Mouse (Mus musculus) olfactory bulb, adult 2 months (tissue): ENCODE results near the gene Polr2h. TPM values are rescaled to one million over a fixed set of nuclear protein-coding genes. Genes with fewer than 3 reads are reported as not detected.
A peak's percentile ranks its signal among the peaks of the same experiment; 100 is the strongest.

Experiments
- H3K27ac ChIP-seq: fragments of 200-500 bp; 2 replicates; pipeline ENCODE4 v1.5.1; 2012; ENCODE audit warnings: low read depth, low read length; ENCODE audit not compliant: insufficient read depth
- H3K4me1 ChIP-seq: fragments of 200-500 bp; 2 replicates; pipeline ENCODE4 v1.6.1; 2012; ENCODE audit warnings: low read length; ENCODE audit not compliant: control insufficient read depth, insufficient read depth
- H3K4me3 ChIP-seq: fragments of 200-500 bp; 2 replicates; pipeline ENCODE4 v1.5.1; 2012; ENCODE audit warnings: mild to moderate bottlenecking, low read depth, low read length, moderate library complexity; ENCODE audit not compliant: insufficient read depth
- CTCF ChIP-seq: fragments of 200-500 bp; IDR thresholded peaks from 2 replicates; pipeline ENCODE4 v1.5.1; 2012; ENCODE audit warnings: low read depth, mild to moderate bottlenecking, low read length, moderate library complexity; ENCODE audit not compliant: insufficient read depth
- POLR2A ChIP-seq: fragments of 200-500 bp; IDR thresholded peaks from 2 replicates; pipeline ENCODE4 v1.6.1; 2012; ENCODE audit warnings: mild to moderate bottlenecking, low read depth, low read length, moderate library complexity; ENCODE audit not compliant: insufficient read depth
- WGBS: fragments of 180-500 bp; shearing (Covaris S2); methylation state at CpG from one replicate; pipeline ENCODE4 v1.1.7; 2018; 5-methylcytosine and 5-hydroxymethylcytosine counted together
- polyA plus RNA-seq: library from polyadenylated mRNA; stranded (reverse); fragments of >200 nt; gene quantifications from 2 replicates; pipeline ENCODE4 v1.2.4, GENCODE M21; 2012; ENCODE audit warnings: low replicate concordance; ENCODE audit not compliant: missing spikeins, insufficient read depth, insufficient read length

Gene Polr2h
- polyA plus RNA-seq, 1 experiment: not detected

DNA sequence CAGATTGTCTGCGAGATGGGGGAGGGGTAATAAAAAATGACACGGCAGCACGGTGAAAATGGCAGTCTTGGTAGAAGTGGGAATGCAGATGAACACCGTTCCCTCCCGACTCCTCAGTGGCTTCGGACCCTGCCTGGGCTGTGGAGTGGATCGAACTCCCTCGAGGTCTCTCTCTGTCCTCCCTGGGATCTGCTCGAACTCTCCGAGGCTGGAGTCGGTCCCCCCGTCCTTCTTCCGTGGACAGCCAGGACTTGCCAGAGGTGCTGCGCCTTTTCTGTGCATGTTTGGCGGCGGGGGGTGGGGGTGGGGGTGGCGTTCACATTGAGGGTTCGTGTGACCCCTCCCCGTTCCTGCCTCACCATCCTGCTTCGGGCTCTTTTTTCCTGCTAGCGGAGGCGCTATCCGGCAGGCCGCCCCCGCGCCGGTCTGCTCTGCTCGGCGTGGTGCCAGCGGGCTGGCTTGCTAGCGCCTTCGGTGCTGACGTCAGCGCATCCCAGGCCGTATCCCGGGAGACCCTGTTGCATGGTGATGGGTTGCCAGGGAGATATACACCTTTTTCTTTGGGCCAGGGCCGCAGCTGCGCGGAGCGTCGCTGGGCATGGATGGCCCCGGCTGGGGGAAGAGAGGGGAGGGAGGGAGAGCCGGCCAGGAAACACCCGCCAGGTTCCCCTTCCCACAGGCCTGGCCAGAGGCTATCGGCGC lies 21.7 kb upstream of the Polr2h start:
- TF ChIP-seq CTCF (no peak), POLR2A (peak; percentile 23; the same call in 1 of the 2 replicates)
- peak overlapping the region; percentile 73 for H3K4me3 ChIP-seq
- H3K4me1 ChIP-seq: peaks cover 32% of the 10 kb centered on the region
- peak overlapping the region; percentile 91 for H3K27ac ChIP-seq
- WGBS: 1% methylated on average over 46 of the region's 46 CpGs

GRCm38 (mm10) chr16:20699266-20699665 lies 18.2 kb upstream of the Polr2h start:
- no peak overlapping the region for H3K4me3 ChIP-seq
- H3K27ac ChIP-seq: no peak overlapping the region
- H3K4me1 ChIP-seq: peaks cover 41% of the 10 kb centered on the region
- WGBS: 80% methylated on average over 5 of the region's 5 CpGs
- TF ChIP-seq POLR2A (no peak), CTCF (no peak)

- H3K27ac ChIP-seq: no peak overlapping the region
- H3K4me3 ChIP-seq: no peak overlapping the region
- WGBS: 35% methylated on average over 5 of the region's 5 CpGs
- TF ChIP-seq POLR2A (no peak), CTCF (no peak)
- H3K4me1 ChIP-seq: peaks cover 33% of the 10 kb centered on the region
Observed at GRCm38 (mm10) chr16:20700036-20700435, 17.4 kb upstream of the Polr2h start.

DNA sequence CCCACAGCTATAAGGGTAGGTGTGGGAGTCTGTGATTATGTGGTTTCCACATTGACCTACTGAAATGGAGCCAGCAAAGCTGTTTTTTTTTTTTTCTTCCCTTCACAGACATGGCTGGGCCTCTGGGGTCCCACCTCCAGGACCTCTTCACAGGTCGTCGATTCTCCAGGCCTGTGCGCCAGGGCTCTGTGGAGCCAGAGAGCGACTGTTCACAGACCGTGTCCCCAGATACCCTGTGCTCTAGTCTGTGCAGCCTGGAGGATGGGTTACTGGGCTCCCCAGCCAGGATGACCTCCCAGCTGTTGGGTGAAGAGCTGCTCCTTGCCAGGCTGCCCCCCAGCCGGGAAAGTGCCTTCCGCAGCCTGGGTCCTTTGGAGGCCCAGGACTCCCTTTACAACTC lies 16.1 kb upstream of the Polr2h start:
- H3K4me3 ChIP-seq: no peak overlapping the region
- 50% methylated on average over 7 of the region's 7 CpGs for WGBS
- H3K4me1 ChIP-seq: peaks cover 24% of the 10 kb centered on the region
- H3K27ac ChIP-seq: no peak overlapping the region
- TF ChIP-seq CTCF (no peak), POLR2A (no peak)

DNA sequence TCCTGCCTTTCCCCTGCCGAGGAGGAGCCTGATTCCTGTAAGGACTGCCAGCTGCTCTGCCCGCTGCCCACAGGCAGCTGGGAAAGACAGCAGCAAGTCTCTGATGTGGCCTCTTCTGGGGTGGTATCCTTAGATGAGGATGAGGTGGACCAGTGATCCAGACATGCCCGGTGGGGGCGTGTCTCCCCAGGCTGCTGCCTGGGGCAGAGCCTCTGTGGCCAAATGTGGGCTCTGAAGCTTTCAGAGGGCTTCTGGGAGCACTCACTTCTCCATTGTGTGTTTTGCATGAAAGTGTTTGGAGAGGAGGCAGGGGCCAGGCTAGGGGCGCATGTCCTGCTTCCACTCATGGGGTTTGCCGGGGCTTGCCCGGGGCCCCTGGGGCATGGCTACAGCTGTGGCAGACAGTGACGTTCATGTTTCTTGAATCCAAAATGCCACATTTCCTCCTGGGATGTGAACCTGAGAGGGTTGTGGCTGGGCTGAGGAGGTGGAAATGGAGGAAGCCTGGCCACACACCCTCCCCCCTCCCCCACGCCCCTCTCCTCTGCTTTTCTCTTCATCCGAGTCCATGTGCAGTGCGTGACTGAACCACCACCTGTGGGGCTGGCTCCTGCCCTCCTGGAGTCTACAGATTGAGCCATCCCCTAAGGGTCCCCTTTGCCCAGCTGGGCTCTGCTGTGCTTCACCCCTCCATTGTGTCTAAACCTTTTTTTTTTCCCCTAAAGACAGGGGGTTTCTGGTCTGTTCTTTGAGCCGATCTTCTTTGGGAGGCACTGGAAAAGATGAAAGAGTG lies 15.5 kb upstream of the Polr2h start:
- H3K4me1 ChIP-seq: peaks cover 28% of the 10 kb centered on the region
- no peak overlapping the region for H3K27ac ChIP-seq
- no peak overlapping the region for H3K4me3 ChIP-seq
- TF ChIP-seq CTCF (no peak), POLR2A (no peak)
- 33% methylated on average over 12 of the region's 12 CpGs for WGBS

DNA sequence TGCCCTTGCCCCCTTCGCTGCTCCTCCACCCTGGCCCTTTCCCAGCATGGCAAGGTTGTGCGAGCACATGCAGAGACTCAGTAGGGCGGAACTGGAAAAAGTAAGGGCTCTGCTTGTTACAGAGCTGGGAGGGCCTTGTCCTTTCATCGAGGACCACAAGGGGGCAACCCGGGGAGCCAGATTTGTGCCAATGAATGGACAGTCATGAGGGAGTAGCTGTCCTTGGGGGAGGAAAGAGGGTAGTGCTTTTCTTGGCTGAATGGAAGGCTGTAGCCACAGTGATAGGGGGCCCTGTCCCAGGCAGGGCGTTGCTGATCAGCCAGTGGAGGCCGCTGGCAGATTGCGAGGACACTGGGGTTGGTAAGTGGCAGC lies 15.0 kb upstream of the Polr2h start:
- TF ChIP-seq CTCF: peak; percentile 33; the same call in 1 of the 2 replicates
- no peak for TF ChIP-seq POLR2A
- H3K27ac ChIP-seq: no peak overlapping the region
- H3K4me3 ChIP-seq: no peak overlapping the region
- peaks cover 33% of the 10 kb centered on the region for H3K4me1 ChIP-seq
- 16% methylated on average over 8 of the region's 8 CpGs for WGBS

GRCm38 (mm10) chr16:20703071-20703470 lies 14.4 kb upstream of the Polr2h start:
- no peak overlapping the region for H3K27ac ChIP-seq
- WGBS: 90% methylated on average over 10 of the region's 10 CpGs
- H3K4me1 ChIP-seq: peaks cover 38% of the 10 kb centered on the region
- TF ChIP-seq CTCF: no peak
- H3K4me3 ChIP-seq: no peak overlapping the region

DNA sequence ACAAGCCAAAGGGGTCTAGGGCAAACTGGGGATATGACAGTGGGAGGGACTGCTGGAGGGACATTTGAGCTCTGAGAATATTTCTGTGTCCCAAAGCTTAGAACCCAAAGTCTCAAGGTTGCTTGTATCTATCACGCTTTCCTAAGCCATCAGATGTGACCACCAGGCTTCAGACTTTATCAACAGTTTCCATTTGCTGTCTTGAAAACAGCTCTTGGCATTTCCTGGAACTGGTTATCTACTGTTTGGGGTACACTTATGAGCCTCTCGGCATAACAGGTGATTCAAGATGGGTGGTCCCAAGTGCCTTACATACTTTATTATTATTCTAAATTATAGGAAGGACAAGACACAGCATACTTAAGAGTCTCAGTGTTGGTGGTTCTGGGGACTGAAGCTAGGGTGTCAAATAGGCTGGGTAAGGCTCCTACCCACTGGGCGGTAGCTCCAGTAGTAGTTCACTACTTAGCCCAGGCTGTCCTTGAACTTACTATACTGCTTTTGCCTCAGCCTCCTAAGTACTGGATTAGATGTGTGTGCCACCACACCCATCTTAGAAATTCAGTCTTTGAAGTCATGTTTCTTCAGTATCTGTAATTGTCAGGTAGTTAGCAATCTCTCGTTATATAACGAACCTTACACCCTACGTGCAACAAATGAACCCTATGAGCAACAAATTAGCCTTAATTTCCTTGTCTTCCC lies 13.6 kb upstream of the Polr2h start:
- Histone ChIP-seq H3K4me1 (peaks cover 38% of the 10 kb centered on the region), H3K4me3 (no peak overlapping the region), H3K27ac (no peak overlapping the region)
- WGBS: 75% methylated on average over 6 of the region's 6 CpGs
- TF ChIP-seq POLR2A: no peak
- TF ChIP-seq CTCF: no peak

DNA sequence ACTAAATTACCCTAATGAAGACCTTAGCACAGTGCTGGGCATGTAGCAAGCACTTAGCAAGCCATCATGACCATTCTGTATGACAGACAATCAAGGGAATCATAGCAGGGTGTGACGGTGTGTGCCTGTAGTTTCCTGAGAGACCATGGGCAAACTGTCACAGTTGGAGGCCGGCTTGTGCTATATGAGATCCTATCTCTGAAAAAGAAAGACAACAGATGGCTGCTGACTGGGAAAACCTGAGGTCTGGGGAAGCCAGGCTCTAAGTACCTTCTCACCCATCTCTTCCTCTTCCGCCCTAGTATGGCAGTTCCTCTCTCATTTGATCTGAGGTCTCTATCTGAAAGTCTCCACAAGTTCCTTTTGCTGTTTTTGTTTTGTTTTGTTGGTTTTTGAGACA lies 11.7 kb upstream of the Polr2h start:
- no peak overlapping the region for H3K27ac ChIP-seq
- H3K4me1 ChIP-seq: peaks cover 34% of the 10 kb centered on the region
- H3K4me3 ChIP-seq: no peak overlapping the region
- TF ChIP-seq POLR2A: no peak
- TF ChIP-seq CTCF: no peak
- 86% methylated on average over 3 of the region's 3 CpGs for WGBS
